Mouse (Mus musculus) ES-CJ7 (cell line): ENCODE data around the gene Cd22.
A peak's percentile ranks its signal among the peaks of the same experiment; 100 is the strongest.
"Not testable (repeated sequence)": the region's sequence is repeated elsewhere in the genome, so short reads cannot be mapped to it uniquely, and the experiment has no call there.

Experiments
- DNase-seq: peaks from one replicate; pipeline ENCODE4 v3.0.0; 2011; ENCODE audit warnings: low read depth, low spot score

Cd22 gene

GRCm38 (mm10) chr7:30880176-30880575 lies at the start of gene Cd22:
Cd22 (minus strand) TSS chr7:30880342.
- no peak for DNase-seq

- not testable (repeated sequence) for DNase-seq
Observed at GRCm38 (mm10) chr7:30924581-30924980, 44.4 kb upstream of the Cd22 start, which contains the start of gene Hamp2. Hamp2 (minus strand) TSS chr7:30924681.

- DNase-seq = no peak
Observed at GRCm38 (mm10) chr7:30924071-30924470, 43.9 kb upstream of the Cd22 start.

GRCm38 (mm10) chr7:30922490-30922889 lies 42.3 kb upstream of the Cd22 start:
- not testable (repeated sequence) for DNase-seq

- no peak for DNase-seq
Observed at GRCm38 (mm10) chr7:30920217-30920616, 40.1 kb upstream of the Cd22 start.

- DNase-seq = peak; percentile 26
Observed at GRCm38 (mm10) chr7:30917219-30917618, 37.1 kb upstream of the Cd22 start.

GRCm38 (mm10) chr7:30916713-30917112 lies 36.6 kb upstream of the Cd22 start:
- DNase-seq = no peak

GRCm38 (mm10) chr7:30914732-30915131 lies 34.6 kb upstream of the Cd22 start, which contains the start of gene Mag:
Mag (minus strand) TSS chr7:30914873.
- DNase-seq = no peak

GRCm38 (mm10) chr7:30909773-30910172 lies 29.6 kb upstream of the Cd22 start:
- DNase-seq = no peak

- no peak for DNase-seq
Observed at GRCm38 (mm10) chr7:30908992-30909431, 28.9 kb upstream of the Cd22 start.

GRCm38 (mm10) chr7:30908277-30908991 lies 28.3 kb upstream of the Cd22 start:
- peak; percentile 72 for DNase-seq

- no peak for DNase-seq
Observed at GRCm38 (mm10) chr7:30904042-30904441, 23.9 kb upstream of the Cd22 start.

- DNase-seq = no peak
Observed at GRCm38 (mm10) chr7:30895217-30895616, 15.1 kb upstream of the Cd22 start.

GRCm38 (mm10) chr7:30892515-30892914 lies 12.4 kb upstream of the Cd22 start:
- no peak for DNase-seq

- no peak for DNase-seq
Observed at GRCm38 (mm10) chr7:30891746-30892145, 11.6 kb upstream of the Cd22 start.

GRCm38 (mm10) chr7:30890681-30891080 lies 10.5 kb upstream of the Cd22 start:
- no peak for DNase-seq

GRCm38 (mm10) chr7:30888786-30889185 lies 8.6 kb upstream of the Cd22 start:
- no peak for DNase-seq

- DNase-seq = no peak
Observed at GRCm38 (mm10) chr7:30887568-30888188, 7.5 kb upstream of the Cd22 start.

GRCm38 (mm10) chr7:30886852-30887251 lies 6.7 kb upstream of the Cd22 start:
- DNase-seq = no peak

GRCm38 (mm10) chr7:30884047-30884446 lies 3.9 kb upstream of the Cd22 start:
- no peak for DNase-seq

- DNase-seq = no peak
Observed at GRCm38 (mm10) chr7:30881367-30881766, 1.2 kb upstream of the Cd22 start.

- DNase-seq = no peak
Observed at GRCm38 (mm10) chr7:30878950-30879349, 1.2 kb downstream of the Cd22 start.

- DNase-seq = peak; percentile 80
Observed at GRCm38 (mm10) chr7:30873083-30873482, 7.1 kb downstream of the Cd22 start.
